15 mouse cellular contexts compared by ENCODE assay signal in the genomic region with DNA sequence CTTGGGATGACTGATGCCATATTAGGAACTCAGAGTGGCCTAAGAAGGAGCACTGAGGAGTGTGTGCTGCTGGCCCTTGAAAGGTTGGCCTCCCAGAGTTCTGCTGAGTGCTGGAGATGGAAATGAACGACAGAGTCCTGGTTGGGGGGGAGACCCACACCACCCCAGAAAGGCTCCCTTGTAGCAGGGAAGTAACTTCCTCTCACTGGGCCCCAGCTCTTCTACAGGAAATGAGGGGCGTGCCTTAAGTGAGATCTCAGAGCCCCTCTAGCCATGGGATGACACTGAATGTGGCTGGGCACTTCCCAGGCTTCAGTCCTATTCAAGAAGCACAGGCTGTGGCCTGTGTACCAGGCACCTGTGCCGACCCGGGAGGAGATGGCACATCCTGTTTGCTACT.
DNase-seq lines count a peak whose midpoint lies in the region; ATAC-seq and TF ChIP-seq lines count a peak whose summit lies in the region.
"Had no signal": no experiment of that assay in that cellular context is flagged by ENCODE, and none has a peak within 500 bp of the region (broad histone marks: within the 10 kb centered on the region; RNA-seq: fewer than 3 reads in every experiment).

No protein-coding gene starts in this region.

- TF ChIP-seq POLR2A in MEL (IDR thresholded peaks at IDR 0.05; ENCODE audit: control insufficient read depth in 1 of 2, insufficient read depth in 1 of 2, low read depth in 1 of 2, low read length in 2 of 2, poor library complexity in 1 of 2) = peak in 1 of 2 experiments; percentile 58; a peak in 2 of 4 replicates

- intact Hi-C loops in heart, postnatal 25 days (cut with DNase I) = no loop called here

- no peaks in the 10 kb centered on the region for H3K36me3 ChIP-seq in heart, embryonic 10.5 days
- peaks cover 0 to 39% of the 10 kb centered on the region in 2 experiments; a peak in 2 of 4 replicates for H3K36me3 ChIP-seq in MEL (ENCODE audit: control insufficient read depth in 1 of 2, insufficient read depth in 2 of 2, low read length in 2 of 2)
- H3K36me3 ChIP-seq: G1E; kidney, embryonic 15.5 days; midbrain, embryonic 13.5 days had no signal

- TF ChIP-seq RAD21 in MEL (IDR thresholded peaks at IDR 0.05; ENCODE audit: low read depth, low read length) = no peak

- peaks cover 39% of the 10 kb centered on the region for H3K27me3 ChIP-seq in heart, embryonic 10.5 days (ENCODE audit: insufficient read depth, poor library complexity, severe bottlenecking)
- H3K27me3 ChIP-seq in MEL (ENCODE audit: control insufficient read depth in 1 of 2, insufficient read depth in 2 of 2, low read length in 2 of 2) = no peaks in the 10 kb centered on the region

- H3K4me3 ChIP-seq in heart, embryonic 10.5 days = no peak overlapping the region
- H3K4me3 ChIP-seq in MEL (ENCODE audit: control insufficient read depth in 1 of 2, insufficient read depth in 1 of 2, low read depth in 2 of 2, low read length in 2 of 2) = peak overlapping the region; percentile 14 to 21; a peak in 3 of 4 replicates
- H3K4me3 ChIP-seq: kidney, embryonic 15.5 days; midbrain, embryonic 13.5 days had no signal

- no peak for ATAC-seq in erythroid progenitor cell, adult 5-6 weeks (replicated peaks; ENCODE audit: low FRiP score, poor library complexity, severe bottlenecking)
- ATAC-seq: midbrain, embryonic 13.5 days had no signal

- peak; percentile 45 to 50; a peak in 3 of 4 replicates for TF ChIP-seq EP300 in MEL (IDR thresholded peaks at IDR 0.05; ENCODE audit: low read depth in 1 of 2, low read length in 2 of 2)

- peak overlapping the region; percentile 59; the same call in 1 of the 2 replicates for H3K27ac ChIP-seq in heart, embryonic 10.5 days
- H3K27ac ChIP-seq in MEL (ENCODE audit: control insufficient read depth, low read depth, low read length) = peak overlapping the region; percentile 79
- H3K27ac ChIP-seq: kidney, embryonic 15.5 days; midbrain, embryonic 13.5 days had no signal

- no peaks in the 10 kb centered on the region; the same call in 1 of the 2 replicates for H3K79me2 ChIP-seq in MEL (ENCODE audit: control insufficient read depth, insufficient read depth, low read length, poor library complexity)

- H3K9me3 ChIP-seq in heart, embryonic 10.5 days = no peaks in the 10 kb centered on the region
- H3K9me3 ChIP-seq in MEL (replicated peaks; ENCODE audit: insufficient read depth, low read length) = no peaks in the 10 kb centered on the region
- H3K9me3 ChIP-seq: G1E; kidney, embryonic 15.5 days; midbrain, embryonic 13.5 days had no signal

- H3K9ac ChIP-seq in MEL (ENCODE audit: control insufficient read depth, low read depth, low read length, poor library complexity, severe bottlenecking) = peak overlapping the region; percentile 67
- H3K9ac ChIP-seq: kidney, embryonic 15.5 days; midbrain, embryonic 13.5 days had no signal

- no peak for TF ChIP-seq CTCF in MEL (IDR thresholded peaks at IDR 0.05 in 2 of 3, conservative IDR thresholded peaks at IDR 0.05 in 1 of 3; ENCODE audit: control insufficient read depth in 1 of 3, insufficient read depth in 1 of 3, low read depth in 2 of 3, low read length in 3 of 3, poor library complexity in 1 of 3, severe bottlenecking in 1 of 3)

- H3K4me1 ChIP-seq in heart, embryonic 10.5 days = peaks cover 13% of the 10 kb centered on the region
- H3K4me1 ChIP-seq in MEL (ENCODE audit: control insufficient read depth in 1 of 2, insufficient read depth in 2 of 2, low read length in 2 of 2) = peaks cover 23 to 51% of the 10 kb centered on the region in 2 experiments

- DNase-seq in heart, embryonic 10.5 days (ENCODE audit: low spot score) = no peak
- no peak for DNase-seq in heart, postnatal 25 days (ENCODE audit: low spot score)
- DNase-seq in MEL (ENCODE audit: low read depth, low spot score) = peak; percentile 79
- DNase-seq in induced T-regulatory cell, adult 2 months (ENCODE audit: low read depth) = peak; percentile 70
- DNase-seq in thymus, postnatal 14 days = peak; percentile 60
- no peak for DNase-seq in adrenal gland, adult 2 months
- DNase-seq in cerebellum, postnatal 10 days = no peak
- DNase-seq: cerebellum, adult 2 months; liver; lung, postnatal 10 days; right cerebral cortex, postnatal 4 days had no signal

- 46% methylated on average over 4 of the region's 4 CpGs for WGBS in heart, embryonic 10.5 days

TF ChIP-seq in MEL, 35 proteins besides CTCF, POLR2A, EP300 and RAD21:
- TF ChIP-seq MXI1 (IDR thresholded peaks at IDR 0.05; ENCODE audit: low read depth, low read length) = no peak
- TF ChIP-seq USF1 (IDR thresholded peaks at IDR 0.05; ENCODE audit: low read depth, low read length) = no peak
- TF ChIP-seq NELFE (IDR thresholded peaks at IDR 0.05; ENCODE audit: low read depth, low read length) = peak; percentile 57; the same call in 1 of the 2 replicates
- no peak for TF ChIP-seq GATA1 (IDR thresholded peaks at IDR 0.05; ENCODE audit: low read depth, low read length)
- 0 out of 2 replicates have a peak, but pooled peaks have one; percentile 31 for TF ChIP-seq HCFC1 (IDR thresholded peaks at IDR 0.05; ENCODE audit: low read depth, low read length)
- TF ChIP-seq KAT2A (conservative IDR thresholded peaks at IDR 0.05; ENCODE audit: low read depth, low read length) = no peak
- no peak for TF ChIP-seq NRF1 (IDR thresholded peaks at IDR 0.05; ENCODE audit: insufficient read depth, low read depth, low read length, poor library complexity, severe bottlenecking)
- peak; percentile 64; the same call in 1 of the 2 replicates for TF ChIP-seq MAZ (IDR thresholded peaks at IDR 0.05; ENCODE audit: low read depth, low read length)
- 0 out of 2 replicates have a peak, but pooled peaks have one; percentile 31 for TF ChIP-seq POLR2AphosphoS2 (IDR thresholded peaks at IDR 0.05; ENCODE audit: low read length)
- no peak; the same call in 1 of the 2 replicates for TF ChIP-seq SIN3A (IDR thresholded peaks at IDR 0.05; ENCODE audit: low read length)
- no peak for TF ChIP-seq ZKSCAN1 (IDR thresholded peaks at IDR 0.05; ENCODE audit: low read depth, low read length)
- no peak for TF ChIP-seq ZNF384 (IDR thresholded peaks at IDR 0.05; ENCODE audit: low read depth, low read length)
- 0 out of 2 replicates have a peak, but pooled peaks have one; percentile 45 for TF ChIP-seq TBP (IDR thresholded peaks at IDR 0.05; ENCODE audit: low read depth, low read length)
- TF ChIP-seq USF2 (IDR thresholded peaks at IDR 0.05; ENCODE audit: borderline replicate concordance in 1 of 2, insufficient read depth in 1 of 2, low read depth in 1 of 2, low read length in 2 of 2) = no peak
- no peak for TF ChIP-seq MYB (IDR thresholded peaks at IDR 0.05; ENCODE audit: low read depth, low read length)
- no peak for TF ChIP-seq CHD2 (IDR thresholded peaks at IDR 0.05; ENCODE audit: low read length)
- TF ChIP-seq MAX (IDR thresholded peaks at IDR 0.05; ENCODE audit: low read length) = peak; percentile 42; the same call in 1 of the 2 replicates
- no peak for TF ChIP-seq E2F4 (IDR thresholded peaks at IDR 0.05; ENCODE audit: borderline replicate concordance, low read depth, low read length)
- TF ChIP-seq JUND (IDR thresholded peaks at IDR 0.05; ENCODE audit: low read depth, low read length) = no peak
- TF ChIP-seq TCF12 (IDR thresholded peaks at IDR 0.05; ENCODE audit: low read depth, low read length) = peak; percentile 41
- TF ChIP-seq POLR2AphosphoS5 (IDR thresholded peaks at IDR 0.05; ENCODE audit: borderline replicate concordance, low read depth, low read length) = no peak
- TF ChIP-seq UBTF (IDR thresholded peaks at IDR 0.05; ENCODE audit: borderline replicate concordance, insufficient read depth, low read depth, low read length) = no peak
- TF ChIP-seq ELF1 (IDR thresholded peaks at IDR 0.05; ENCODE audit: low read depth, low read length) = no peak; the same call in 1 of the 2 replicates
- TF ChIP-seq GABPA (IDR thresholded peaks at IDR 0.05; ENCODE audit: low read depth, low read length) = no peak
- TF ChIP-seq SMC3 (IDR thresholded peaks at IDR 0.05; ENCODE audit: low read depth, low read length) = no peak
- TF ChIP-seq MYC (IDR thresholded peaks at IDR 0.05; ENCODE audit: low read depth, low read length) = no peak
- TF ChIP-seq RCOR1 (IDR thresholded peaks at IDR 0.05; ENCODE audit: low read depth, low read length) = no peak
- TF ChIP-seq MEF2A (IDR thresholded peaks at IDR 0.05; ENCODE audit: extremely low read depth, insufficient replicate concordance, low read depth, low read length, poor library complexity, severe bottlenecking) = no peak
- TF ChIP-seq MAFK (IDR thresholded peaks at IDR 0.05; ENCODE audit: borderline replicate concordance, low read depth, low read length) = no peak
- no peak for TF ChIP-seq CHD1 (IDR thresholded peaks at IDR 0.05; ENCODE audit: low read depth, low read length)
- TF ChIP-seq ZMIZ1 (IDR thresholded peaks at IDR 0.05; ENCODE audit: low read depth, low read length) = 0 out of 2 replicates have a peak, but pooled peaks have one; percentile 40
- TF ChIP-seq ETS1 (IDR thresholded peaks at IDR 0.05; ENCODE audit: low read depth, low read length) = no peak
- TF ChIP-seq ZC3H11A (IDR thresholded peaks at IDR 0.05; ENCODE audit: low read depth, low read length) = no peak
- no peak for TF ChIP-seq BHLHE40 (IDR thresholded peaks at IDR 0.05; ENCODE audit: borderline replicate concordance, low read depth, low read length)
- TF ChIP-seq TAL1 (IDR thresholded peaks at IDR 0.05; ENCODE audit: low read length) = no peak

Comparison
In these comparisons a context has a peak if more than half of its experiments do, and no peak if none do; other contexts are left out.
1. DNase-seq: peak in MEL (single experiment), induced T-regulatory cell, adult 2 months (single experiment) and thymus, postnatal 14 days (single experiment); none in heart, embryonic 10.5 days (single experiment), heart, postnatal 25 days (single experiment), adrenal gland, adult 2 months (single experiment) and cerebellum, postnatal 10 days (0 of 2).